Mouse (Mus musculus): ENCODE results near the gene Yipf4.

GRCm38 (mm10) chr17:74508600-74508999 lies 19.3 kb downstream of the Yipf4 start:
- TF ChIP-seq CTCF (IDR thresholded peaks at IDR 0.05; ENCODE audit: low read depth) (no peak), EP300 (optimal IDR thresholded peaks at IDR 0.05) (no peak)
